Mouse (Mus musculus): ENCODE measurements around the gene Tpm3. TPM values are rescaled to one million over a fixed set of nuclear protein-coding genes. Genes with fewer than 3 reads are reported as not detected.

Tpm3 gene
- total and polyA plus RNA-seq, 3 experiments, result 42.2 to 48.9 (median 44.5) TPM

GRCm38 (mm10) chr3:90052351-90053241 lies 19.9 kb upstream of the Tpm3 start, which contains the start of gene Ubap2l:
Gene Ubap2l (minus strand): TSS chr3:90052628.
- Histone ChIP-seq H3K36me3 (ENCODE audit: control insufficient read depth, insufficient read depth, low read length) (peaks cover 24% of the 10 kb centered on the region), H3K4me1 (ENCODE audit: control insufficient read depth, insufficient read depth, low read length) (peaks cover 3% of the 10 kb centered on the region), H3K27ac (peak within 1 kb of the TSS; percentile 93), H3K9ac (ENCODE audit: low read depth, low read length) (peak within 1 kb of the TSS; percentile 86), H3K27me3 (ENCODE audit: control insufficient read depth, insufficient read depth, low read length) (no peaks in the 10 kb centered on the region), H3K4me3 (peak within 1 kb of the TSS; percentile 84), H3K79me2 (replicated peaks; ENCODE audit: control insufficient read depth, insufficient read depth, low read length) (peaks cover 5% of the 10 kb centered on the region)
- TF ChIP-seq CTCF (IDR thresholded peaks at IDR 0.05) (peak; percentile 34), EP300 (IDR thresholded peaks at IDR 0.05; ENCODE audit: insufficient read depth, low read depth, low read length) (peak; percentile 23; the same call in 1 of the 2 replicates), POLR2A (IDR thresholded peaks at IDR 0.05; ENCODE audit: insufficient read depth, low read depth, low read length) (peak; percentile 45)
- intact Hi-C loops (cut with DNase I), result loop anchor here (2.0 to 5.0 kb wide), 3 partner anchors 26 to 90 kb away; partner anchors contain the start of gene Atp8b2
- peak; percentile 91 to 96 for DNase-seq
- WGBS, result 1% methylated on average over 69 of the region's 81 CpGs

DNA sequence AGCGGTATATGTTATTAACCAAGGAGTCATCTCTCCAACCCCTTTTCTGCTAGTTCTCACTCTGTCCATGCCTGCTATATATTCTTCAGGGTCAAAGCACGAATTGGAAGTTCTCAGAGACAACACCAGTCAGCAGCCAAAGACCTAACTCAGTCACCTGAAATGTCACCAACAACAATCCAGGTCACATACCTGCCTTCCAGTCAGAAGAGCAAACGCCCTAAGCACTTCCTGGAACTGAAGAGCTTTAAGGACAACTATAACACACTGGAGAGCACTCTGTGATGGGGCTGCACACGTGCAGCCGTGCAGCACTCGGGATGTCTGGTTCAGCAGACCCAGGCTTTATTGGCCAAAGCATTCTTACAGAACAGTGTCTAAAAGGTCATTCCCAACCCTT lies 10.9 kb upstream of the Tpm3 start:
- DNase-seq, result no peak
- Histone ChIP-seq H3K27ac (no peak overlapping the region), H3K79me2 (replicated peaks; ENCODE audit: control insufficient read depth, insufficient read depth, low read length) (no peaks in the 10 kb centered on the region), H3K27me3 (ENCODE audit: control insufficient read depth, insufficient read depth, low read length) (no peaks in the 10 kb centered on the region), H3K4me3 (no peak overlapping the region), H3K4me1 (ENCODE audit: control insufficient read depth, insufficient read depth, low read length) (no peaks in the 10 kb centered on the region), H3K36me3 (ENCODE audit: control insufficient read depth, insufficient read depth, low read length) (peaks cover 3% of the 10 kb centered on the region), H3K9ac (ENCODE audit: low read depth, low read length) (no peak overlapping the region)
- WGBS, result 90% methylated on average over 6 of the region's 6 CpGs
- TF ChIP-seq EP300 (IDR thresholded peaks at IDR 0.05; ENCODE audit: insufficient read depth, low read depth, low read length) (no peak), POLR2A (IDR thresholded peaks at IDR 0.05; ENCODE audit: insufficient read depth, low read depth, low read length) (no peak), CTCF (IDR thresholded peaks at IDR 0.05) (no peak)
- intact Hi-C loops (cut with DNase I), result no loop called here

GRCm38 (mm10) chr3:90062539-90062938 lies 9.9 kb upstream of the Tpm3 start:
- Histone ChIP-seq H3K9ac (ENCODE audit: low read depth, low read length) (no peak overlapping the region), H3K27ac (no peak overlapping the region), H3K4me3 (no peak overlapping the region), H3K27me3 (ENCODE audit: control insufficient read depth, insufficient read depth, low read length) (no peaks in the 10 kb centered on the region), H3K36me3 (ENCODE audit: control insufficient read depth, insufficient read depth, low read length) (peaks cover 1% of the 10 kb centered on the region), H3K4me1 (ENCODE audit: control insufficient read depth, insufficient read depth, low read length) (no peaks in the 10 kb centered on the region), H3K79me2 (replicated peaks; ENCODE audit: control insufficient read depth, insufficient read depth, low read length) (no peaks in the 10 kb centered on the region)
- TF ChIP-seq CTCF (IDR thresholded peaks at IDR 0.05) (no peak), EP300 (IDR thresholded peaks at IDR 0.05; ENCODE audit: insufficient read depth, low read depth, low read length) (no peak), POLR2A (IDR thresholded peaks at IDR 0.05; ENCODE audit: insufficient read depth, low read depth, low read length) (no peak)
- 51% methylated on average over 2 of the region's 2 CpGs for WGBS
- no peak for DNase-seq
- intact Hi-C loops (cut with DNase I), result no loop called here

GRCm38 (mm10) chr3:90064383-90064782 lies 8.1 kb upstream of the Tpm3 start:
- 75% methylated on average over 3 of the region's 3 CpGs for WGBS
- TF ChIP-seq EP300 (IDR thresholded peaks at IDR 0.05; ENCODE audit: insufficient read depth, low read depth, low read length), result no peak
- TF ChIP-seq POLR2A (IDR thresholded peaks at IDR 0.05; ENCODE audit: insufficient read depth, low read depth, low read length), result no peak
- TF ChIP-seq CTCF (IDR thresholded peaks at IDR 0.05), result no peak
- Histone ChIP-seq H3K27ac (no peak overlapping the region), H3K36me3 (ENCODE audit: control insufficient read depth, insufficient read depth, low read length) (no peaks in the 10 kb centered on the region; the same call in none of the 2 replicates), H3K4me1 (ENCODE audit: control insufficient read depth, insufficient read depth, low read length) (no peaks in the 10 kb centered on the region), H3K79me2 (replicated peaks; ENCODE audit: control insufficient read depth, insufficient read depth, low read length) (no peaks in the 10 kb centered on the region), H3K4me3 (no peak overlapping the region), H3K27me3 (ENCODE audit: control insufficient read depth, insufficient read depth, low read length) (no peaks in the 10 kb centered on the region), H3K9ac (ENCODE audit: low read depth, low read length) (no peak overlapping the region)
- DNase-seq, result no peak
- intact Hi-C loops (cut with DNase I), result no loop called here

GRCm38 (mm10) chr3:90065553-90065952 lies 6.9 kb upstream of the Tpm3 start:
- 57% methylated on average over 3 of the region's 3 CpGs for WGBS
- peak in 1 of 2 experiments; percentile 55 for DNase-seq
- Histone ChIP-seq H3K4me1 (ENCODE audit: control insufficient read depth, insufficient read depth, low read length) (no peaks in the 10 kb centered on the region), H3K36me3 (ENCODE audit: control insufficient read depth, insufficient read depth, low read length) (no peaks in the 10 kb centered on the region; the same call in none of the 2 replicates), H3K4me3 (no peak overlapping the region), H3K27me3 (ENCODE audit: control insufficient read depth, insufficient read depth, low read length) (no peaks in the 10 kb centered on the region), H3K79me2 (replicated peaks; ENCODE audit: control insufficient read depth, insufficient read depth, low read length) (no peaks in the 10 kb centered on the region), H3K27ac (no peak overlapping the region), H3K9ac (ENCODE audit: low read depth, low read length) (no peak overlapping the region)
- intact Hi-C loops (cut with DNase I), result no loop called here
- no peak for TF ChIP-seq EP300 (IDR thresholded peaks at IDR 0.05; ENCODE audit: insufficient read depth, low read depth, low read length)
- no peak for TF ChIP-seq POLR2A (IDR thresholded peaks at IDR 0.05; ENCODE audit: insufficient read depth, low read depth, low read length)
- TF ChIP-seq CTCF (IDR thresholded peaks at IDR 0.05), result peak; percentile 97

DNA sequence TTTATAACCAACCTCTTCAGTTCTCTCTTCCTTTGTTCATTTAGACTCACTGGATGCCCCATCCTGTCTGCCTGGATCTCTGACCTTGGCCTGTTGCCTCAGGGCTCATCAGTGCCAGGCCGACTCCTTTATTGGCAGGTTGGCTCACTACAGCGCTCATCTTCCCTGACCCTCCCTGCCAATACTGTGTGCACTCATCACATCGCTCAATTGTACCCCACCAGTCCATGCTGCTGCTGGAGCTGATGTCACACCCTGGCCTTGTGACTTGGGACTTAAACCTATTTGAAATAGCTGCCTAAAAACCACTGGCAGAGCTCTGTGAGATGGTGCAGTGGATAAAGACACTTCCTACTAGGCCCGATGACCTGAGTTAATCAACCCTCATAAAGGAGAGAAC lies 4.6 kb upstream of the Tpm3 start:
- Histone ChIP-seq H3K79me2 (replicated peaks; ENCODE audit: control insufficient read depth, insufficient read depth, low read length) (no peaks in the 10 kb centered on the region), H3K4me1 (ENCODE audit: control insufficient read depth, insufficient read depth, low read length) (no peaks in the 10 kb centered on the region), H3K36me3 (ENCODE audit: control insufficient read depth, insufficient read depth, low read length) (no peaks in the 10 kb centered on the region; the same call in 1 of the 2 replicates), H3K4me3 (no peak overlapping the region), H3K9ac (ENCODE audit: low read depth, low read length) (no peak overlapping the region), H3K27ac (no peak overlapping the region), H3K27me3 (ENCODE audit: control insufficient read depth, insufficient read depth, low read length) (no peaks in the 10 kb centered on the region)
- intact Hi-C loops (cut with DNase I), result no loop called here
- WGBS, result 80% methylated on average over 4 of the region's 4 CpGs
- TF ChIP-seq CTCF (IDR thresholded peaks at IDR 0.05) (no peak), POLR2A (IDR thresholded peaks at IDR 0.05; ENCODE audit: insufficient read depth, low read depth, low read length) (no peak), EP300 (IDR thresholded peaks at IDR 0.05; ENCODE audit: insufficient read depth, low read depth, low read length) (no peak)
- no peak for DNase-seq

All from heart, adult 2 months (tissue).